Mouse (Mus musculus) stomach, postnatal 0 days (tissue): ENCODE measurements at regions not wholly inside any gene's neighbourhood (a gene's known extent, or its start where the extent isn't known, plus 50 kb on each side); places are given as distances from the start of the nearest gene placed in this dataset.

Experiments used
- CTCF ChIP-seq: IDR thresholded peaks from 2 replicates; pipeline ENCODE4 v1.5.1; 2016; ENCODE audit warnings: antibody characterized with exemption, low read depth, mild to moderate bottlenecking, moderate library complexity
- EP300 ChIP-seq: optimal IDR thresholded peaks from 2 replicates; pipeline ENCODE3; 2016; ENCODE audit warnings: antibody characterized with exemption

DNA sequence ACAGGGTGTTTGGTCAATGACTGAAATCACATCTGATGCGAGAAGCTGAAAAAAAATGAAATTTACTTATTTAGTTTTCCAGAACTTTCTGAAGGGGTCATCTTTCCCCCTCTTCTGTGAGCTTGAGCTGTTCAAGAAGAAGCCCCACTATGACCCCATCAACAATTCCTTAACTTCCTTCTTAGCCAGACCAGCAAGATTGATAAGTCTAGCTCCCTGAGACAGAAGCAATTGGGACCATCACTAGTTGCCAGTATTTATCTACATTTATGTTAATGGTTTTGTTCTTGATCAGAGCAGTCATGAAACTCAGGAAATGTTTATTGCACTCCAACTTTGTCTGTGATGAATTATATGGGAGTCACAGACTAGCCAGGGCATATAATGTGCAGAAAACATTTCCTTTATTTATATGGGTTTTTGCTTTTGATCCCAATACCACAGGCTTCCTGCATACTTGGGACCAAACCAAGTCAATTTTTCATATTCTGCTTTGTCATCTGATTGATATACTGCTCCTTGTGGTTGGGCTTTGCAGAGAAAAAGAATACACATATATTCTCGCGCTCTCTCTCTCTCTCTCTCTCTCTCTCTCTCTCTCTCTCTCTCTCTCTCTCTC lies 645.5 kb upstream of the Cdh11 start:
- no peak for TF ChIP-seq CTCF
- no peak for TF ChIP-seq EP300
